Mouse (Mus musculus): ENCODE measurements around the gene Stat5a.

Stat5a gene

DNA sequence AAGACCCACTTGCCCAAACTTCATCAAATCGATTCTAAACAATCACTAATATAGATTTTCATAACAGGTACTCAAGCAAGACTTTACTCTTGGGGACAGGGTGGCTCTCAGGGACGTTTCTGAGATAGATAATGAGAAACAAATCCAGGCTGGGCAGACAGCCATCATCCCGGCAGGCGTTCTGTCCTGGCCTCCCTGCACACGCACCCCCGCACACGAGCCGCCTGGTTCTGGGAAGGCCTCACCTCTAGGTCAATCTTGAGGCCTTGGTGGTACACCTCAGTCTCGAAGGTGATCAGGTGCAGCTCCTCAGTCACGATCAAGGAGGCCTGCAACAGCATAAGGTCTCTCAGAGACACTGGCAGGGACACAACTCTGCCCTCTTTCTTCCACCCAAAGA, 36.9 kb downstream of the Stat5a start:
- DNase-seq (ENCODE audit: low read depth, low spot score): no peak

DNA sequence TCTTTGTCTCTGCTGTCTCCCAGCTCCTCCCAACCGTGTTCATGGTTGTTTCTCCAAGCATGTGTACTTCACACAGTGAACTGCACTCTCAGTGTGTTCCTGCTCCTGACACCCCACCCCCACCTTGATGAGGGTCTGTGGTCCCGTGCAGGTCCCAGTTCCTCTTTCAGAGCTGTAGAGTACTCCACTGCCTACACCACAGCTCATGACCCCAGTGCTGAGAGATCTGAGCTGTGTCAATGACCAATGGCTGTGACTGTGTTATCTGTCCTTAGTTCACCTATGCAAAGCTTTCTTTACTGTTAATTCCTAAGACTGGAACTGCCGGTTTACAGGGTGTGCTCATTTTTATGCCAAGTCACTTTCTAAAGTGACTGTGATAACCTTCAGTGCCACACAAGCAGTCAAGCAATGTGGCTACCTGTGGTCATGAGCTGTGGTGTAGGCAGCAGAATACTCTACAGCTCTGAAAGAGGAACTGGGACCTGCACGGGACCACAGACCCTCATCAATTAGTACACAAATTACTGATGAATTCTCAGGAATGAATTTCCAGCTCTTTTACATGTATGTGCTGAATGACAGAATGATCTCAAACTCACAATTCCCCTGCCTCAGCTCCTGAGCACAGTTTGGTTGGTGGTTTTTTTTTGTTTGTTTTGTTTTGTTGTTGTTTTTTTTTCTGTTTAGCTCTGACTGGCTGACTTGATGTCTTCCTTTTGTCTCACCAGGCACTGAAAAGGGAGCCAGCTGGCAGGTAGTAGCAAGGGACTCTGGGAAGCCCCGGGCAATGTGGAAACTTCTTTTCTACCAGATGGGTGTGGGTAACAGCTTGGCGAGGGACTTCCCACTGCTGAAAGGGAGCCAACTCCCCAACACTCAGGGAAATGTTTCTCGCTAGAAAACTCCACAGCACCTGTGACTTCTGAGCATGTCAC, 38.4 kb downstream of the Stat5a start:
- DNase-seq (ENCODE audit: low read depth, low spot score): peak; percentile 55

DNA sequence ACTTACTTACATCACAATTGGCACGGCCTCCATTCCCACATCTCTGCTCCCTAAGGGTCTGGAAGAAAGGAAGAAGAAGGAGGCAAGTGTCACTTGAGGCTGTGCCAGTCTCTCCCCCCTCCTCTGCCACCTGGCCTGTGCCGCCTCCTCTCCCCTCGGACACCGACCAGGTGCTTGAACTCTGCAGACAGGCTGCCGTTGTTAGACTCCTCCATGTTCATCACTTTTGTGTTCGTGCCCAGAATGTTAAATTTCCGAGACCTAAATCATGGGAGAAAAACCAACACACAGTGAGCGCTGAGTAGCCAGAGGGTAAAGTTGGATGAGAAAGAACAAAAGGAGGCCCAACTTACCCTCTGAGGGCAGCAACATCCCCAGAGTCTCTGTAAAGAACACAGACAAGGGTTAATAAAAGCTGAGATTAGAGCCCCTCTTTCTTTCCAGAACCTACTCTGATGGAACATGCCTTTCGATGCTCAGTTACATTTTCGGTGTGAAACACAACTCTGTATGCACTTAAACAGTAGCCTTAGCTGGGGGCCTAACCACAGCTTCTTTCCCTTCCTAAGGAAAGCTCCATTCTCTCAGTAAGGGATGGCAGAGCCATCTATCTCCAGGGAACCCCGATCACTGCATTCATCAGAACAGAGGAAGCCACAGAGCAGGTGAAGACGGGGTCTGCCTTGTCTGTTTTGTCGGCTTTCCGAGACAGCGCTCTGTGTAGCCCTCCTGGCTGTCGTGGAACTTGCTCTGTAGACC, 39.5 kb downstream of the Stat5a start:
- DNase-seq (ENCODE audit: low read depth, low spot score): no peak

- DNase-seq (ENCODE audit: low read depth, low spot score): no peak
Measured at GRCm38 (mm10) chr11:100904580-100905351, 45.6 kb downstream of the Stat5a start.

DNA sequence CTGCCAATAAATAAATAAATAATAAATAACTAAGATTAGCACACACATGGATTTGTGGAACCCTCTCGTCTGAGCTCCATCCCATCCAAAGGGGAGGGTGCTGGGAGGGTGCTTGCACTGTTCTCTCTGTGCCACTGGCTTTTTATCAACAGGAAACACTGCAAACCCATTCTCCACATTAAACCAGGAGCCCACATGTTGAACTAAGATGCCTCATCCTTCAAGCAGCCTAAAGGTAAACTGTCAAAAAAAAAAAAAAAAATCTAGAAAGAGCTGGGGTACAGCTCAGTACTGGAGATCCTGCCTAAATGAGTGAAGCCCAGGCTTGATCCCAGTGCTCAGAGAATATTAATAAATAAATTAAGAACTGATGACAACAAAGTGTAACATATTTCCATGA, 46.8 kb downstream of the Stat5a start:
- no peak for DNase-seq (ENCODE audit: low read depth, low spot score)

- no peak for DNase-seq (ENCODE audit: low read depth, low spot score)
Measured at GRCm38 (mm10) chr11:100906885-100907284, 47.7 kb downstream of the Stat5a start.

DNA sequence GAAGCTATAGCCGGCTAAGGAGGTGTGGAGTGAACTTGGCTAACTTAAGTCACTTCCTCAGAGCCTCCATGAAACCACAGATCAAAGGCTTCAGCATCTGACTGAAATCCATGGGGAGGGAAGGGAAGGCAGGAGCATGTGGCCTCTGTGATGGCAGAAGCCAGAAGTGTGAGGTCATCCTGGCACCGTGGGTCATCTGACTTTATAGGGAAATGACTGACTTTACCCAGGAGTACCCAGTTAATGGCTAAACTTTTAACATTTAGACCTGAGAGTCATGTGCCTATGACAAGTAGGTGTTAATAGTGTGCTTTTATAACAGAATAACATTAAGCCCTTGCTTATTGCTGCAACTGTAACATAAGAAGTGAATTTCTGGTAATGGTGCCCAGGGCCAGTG, 49.0 kb downstream of the Stat5a start:
- no peak for DNase-seq (ENCODE audit: low read depth, low spot score)

DNA sequence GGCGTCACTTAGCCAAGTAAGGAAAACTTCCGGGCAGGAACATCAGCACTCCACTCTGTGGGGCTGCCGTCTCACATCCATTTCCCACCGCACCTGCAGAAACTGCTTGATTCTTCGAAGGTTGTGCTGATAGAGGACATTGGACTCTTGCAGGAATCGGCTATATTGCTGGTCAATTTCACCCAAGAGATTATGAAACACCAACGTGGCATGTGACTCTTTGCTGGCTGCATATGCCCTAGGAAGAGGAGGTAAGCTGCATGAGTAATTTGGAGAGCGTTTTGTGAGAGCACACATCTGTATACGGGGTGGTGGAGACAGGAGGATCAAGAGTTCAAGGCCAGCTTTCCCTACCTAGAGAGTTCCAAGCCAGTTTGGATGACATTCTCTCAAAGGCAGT, 49.4 kb downstream of the Stat5a start:
- no peak for DNase-seq (ENCODE audit: low read depth, low spot score)

- DNase-seq (ENCODE audit: low read depth, low spot score): no peak
Measured at GRCm38 (mm10) chr11:100912401-100913155, 53.4 kb downstream of the Stat5a start.

- no peak for DNase-seq (ENCODE audit: low read depth, low spot score)
Measured at GRCm38 (mm10) chr11:100914415-100914814, 55.3 kb downstream of the Stat5a start.

DNA sequence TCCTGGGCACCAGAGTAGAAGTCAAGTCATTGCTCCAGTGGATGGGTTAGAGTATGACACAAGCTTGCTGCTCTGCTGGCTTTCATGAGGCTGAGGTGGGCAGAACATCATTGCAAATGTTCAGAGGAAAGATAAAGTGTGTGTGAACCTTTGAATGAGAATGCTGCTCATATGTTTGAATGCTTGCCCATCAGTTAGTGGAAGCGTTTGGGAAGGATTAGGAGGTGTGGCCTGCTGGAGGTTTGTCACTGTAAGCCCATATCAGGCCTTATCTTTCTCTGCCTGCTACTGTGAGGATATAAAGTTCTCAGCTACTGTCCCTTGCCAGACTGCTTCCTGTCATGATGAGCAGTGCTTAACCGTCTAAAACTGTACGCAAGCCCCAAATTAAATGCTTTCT, 55.9 kb downstream of the Stat5a start:
- no peak for DNase-seq (ENCODE audit: low read depth, low spot score)

GRCm38 (mm10) chr11:100916432-100916971, 57.4 kb downstream of the Stat5a start:
- no peak for DNase-seq (ENCODE audit: low read depth, low spot score)

- DNase-seq (ENCODE audit: low read depth, low spot score): no peak
Measured at GRCm38 (mm10) chr11:100918007-100918406, 58.9 kb downstream of the Stat5a start.

GRCm38 (mm10) chr11:100920887-100921624, 61.9 kb downstream of the Stat5a start:
- DNase-seq (ENCODE audit: low read depth, low spot score): no peak

DNA sequence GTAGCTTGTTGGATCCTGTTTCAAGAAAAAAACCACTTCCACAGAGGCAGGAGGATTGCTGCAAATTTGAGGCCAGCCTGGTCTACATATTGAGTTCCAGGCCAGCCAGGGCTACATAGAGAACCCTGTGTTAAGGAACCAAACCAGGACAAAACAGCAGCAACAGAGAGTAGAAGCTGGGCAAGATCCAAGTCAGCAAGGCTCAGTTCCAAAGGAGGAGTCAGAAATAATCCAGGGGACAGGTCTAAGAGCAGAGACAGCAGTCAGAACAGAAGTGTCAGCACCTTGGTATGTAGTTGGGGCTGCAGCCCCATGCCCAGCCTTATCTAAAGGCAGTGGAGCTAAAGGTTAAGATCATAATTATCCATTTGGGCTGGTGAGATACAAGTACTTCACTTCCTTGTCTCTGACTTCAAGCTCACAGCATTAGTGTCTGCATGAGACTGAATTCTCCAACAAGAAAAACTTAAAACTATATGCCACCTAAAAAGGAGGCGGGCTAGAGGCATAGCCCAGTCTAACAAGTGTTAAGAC, 65.3 kb downstream of the Stat5a start:
- no peak for DNase-seq (ENCODE audit: low read depth, low spot score)

DNA sequence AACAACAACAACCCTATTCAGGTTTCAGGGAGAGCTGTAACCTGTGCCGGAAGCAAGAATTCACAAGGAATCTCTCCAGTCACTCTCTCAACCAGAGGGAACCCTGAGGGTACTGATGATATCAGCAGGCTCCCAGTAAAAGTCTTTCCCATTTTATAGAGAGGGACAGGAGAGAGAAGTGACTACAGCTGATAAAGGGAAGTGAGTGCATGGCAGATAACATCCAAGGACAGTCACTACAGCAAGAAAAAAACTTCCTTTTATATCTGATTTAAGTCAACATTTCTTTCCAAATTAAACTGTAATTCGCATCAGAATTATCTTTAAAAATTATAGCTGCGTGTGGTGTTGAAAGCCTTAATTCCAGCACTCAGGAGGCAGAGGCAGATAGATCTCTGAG, 68.2 kb downstream of the Stat5a start:
- no peak for DNase-seq (ENCODE audit: low read depth, low spot score)

DNA sequence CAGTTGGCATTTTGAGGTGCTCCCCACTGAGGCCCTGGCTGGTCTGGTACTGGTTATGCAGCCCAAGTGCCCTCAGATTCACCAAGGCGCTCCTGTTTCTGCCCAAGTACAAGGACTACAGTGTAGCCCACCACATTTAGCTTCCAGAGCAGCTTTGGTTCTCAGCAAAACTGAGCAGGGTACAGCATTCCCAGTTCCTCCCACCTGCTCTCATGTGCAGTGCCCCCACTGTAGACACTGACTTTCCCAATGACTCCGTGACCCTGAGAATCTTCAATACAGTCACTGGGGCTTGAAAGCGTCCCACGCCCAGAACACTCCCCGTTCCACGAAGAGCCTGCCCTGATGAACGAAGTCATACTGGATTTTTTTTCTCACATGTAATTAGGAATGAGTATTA, 71.5 kb downstream of the Stat5a start:
- DNase-seq (ENCODE audit: low read depth, low spot score): no peak

DNA sequence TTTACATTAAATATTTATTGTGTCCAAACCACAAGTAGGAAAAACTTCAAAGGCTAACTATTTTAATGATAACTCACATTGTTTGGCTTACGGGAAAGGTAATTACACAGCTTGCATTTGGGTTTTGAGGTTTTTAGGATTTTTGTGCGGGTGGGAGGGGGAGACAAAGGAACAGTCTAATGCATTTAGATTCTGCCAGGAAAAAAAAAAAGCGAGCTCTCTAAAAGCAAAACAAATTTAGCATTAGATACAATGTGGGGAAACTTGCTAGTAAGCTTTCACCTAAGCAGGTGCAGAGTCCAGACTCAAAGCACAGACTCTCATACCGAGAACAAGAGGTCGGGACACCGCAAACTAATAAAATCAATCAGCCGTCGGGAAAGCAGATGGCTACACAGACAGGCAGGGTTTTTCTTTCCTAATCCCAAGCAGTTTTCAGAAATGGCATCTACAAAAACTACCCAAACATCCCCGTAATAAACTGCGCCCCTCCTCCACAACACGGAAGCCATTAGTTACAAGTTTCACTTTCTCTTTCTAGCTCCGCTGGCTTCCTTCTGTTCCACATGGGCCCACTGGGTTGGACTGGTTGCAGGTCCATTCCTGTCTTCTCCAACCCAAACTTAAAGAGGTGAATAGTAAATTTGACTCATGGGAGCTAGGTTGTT, 72.2 kb downstream of the Stat5a start:
- DNase-seq (ENCODE audit: low read depth, low spot score): no peak
